Mouse (Mus musculus) lung, embryonic 16.5 days (tissue): Measurements from ENCODE around the gene Plekha7. TPM values are rescaled to one million over a fixed set of nuclear protein-coding genes. Genes with fewer than 3 reads are reported as not detected.

Experiments used
- ATAC-seq: fragments of 200-750 bp; cut with Nextera tagmentation; 2 replicates; pipeline ENCODE4 v1.8.0; 2017; ENCODE audit warnings: low read depth, mild to moderate bottlenecking, moderate library complexity
- H3K27ac ChIP-seq: fragments of 300-500 bp; sonication (generic); 2 replicates; pipeline ENCODE4 v1.5.1; 2014; ENCODE audit warnings: mild to moderate bottlenecking, control low read depth, low read length
- H3K27me3 ChIP-seq: fragments of 300-500 bp; sonication (generic); 2 replicates; pipeline ENCODE4 v1.6.1; 2014; ENCODE audit warnings: low read depth, low read length, mixed read lengths; ENCODE audit not compliant: control insufficient read depth, insufficient read depth
- H3K36me3 ChIP-seq: fragments of 300-500 bp; sonication (generic); 2 replicates; pipeline ENCODE4 v1.6.1; 2014; ENCODE audit warnings: low read length; ENCODE audit not compliant: control insufficient read depth, insufficient read depth
- H3K4me1 ChIP-seq: fragments of 300-500 bp; sonication (generic); replicated peaks from 2 replicates; pipeline ENCODE4 v1.6.1; 2014; ENCODE audit warnings: low read length, mixed read lengths; ENCODE audit not compliant: control insufficient read depth, insufficient read depth
- H3K4me2 ChIP-seq: fragments of 300-500 bp; sonication (generic); 2 replicates; pipeline ENCODE4 v1.6.1; 2014; ENCODE audit warnings: low read depth, low read length, control low read depth
- H3K4me3 ChIP-seq: fragments of 300-500 bp; sonication (generic); 2 replicates; pipeline ENCODE4 v1.5.1; 2014; ENCODE audit warnings: mild to moderate bottlenecking, low read length, control low read depth
- H3K9ac ChIP-seq: fragments of 300-500 bp; sonication (generic); 2 replicates; pipeline ENCODE4 v1.6.1; 2014; ENCODE audit warnings: low read length, control low read depth
- H3K9me3 ChIP-seq: fragments of 300-500 bp; sonication (generic); 2 replicates; pipeline ENCODE4 v1.6.1; 2016; ENCODE audit warnings: low read length; ENCODE audit not compliant: control insufficient read depth
- WGBS: fragments of 180-500 bp; shearing (Covaris S2); extraction: QIAGEN DNeasy Blood & Tissue Kit; methylation state at CpG from one replicate; pipeline ENCODE4 v1.1.7; 2014; 5-methylcytosine and 5-hydroxymethylcytosine counted together
- polyA plus RNA-seq: library from polyadenylated mRNA; unstranded; fragments of >200 nt; fragmentation: Nextera tagmentation; extraction: Ambion mirVana; gene quantifications from 2 replicates; pipeline ENCODE4 v1.2.1, GENCODE M21; 2015

Plekha7 gene
- polyA plus RNA-seq, 1 experiment from 2014 or later = 10.9 TPM

- 84% methylated on average over 10 of the region's 10 CpGs for WGBS
- no peak for ATAC-seq
- no peak overlapping the region for H3K4me2 ChIP-seq
- H3K27ac ChIP-seq = no peak overlapping the region
- no peaks in the 10 kb centered on the region for H3K36me3 ChIP-seq
- no peak overlapping the region for H3K4me3 ChIP-seq
- H3K4me1 ChIP-seq = peaks cover 2% of the 10 kb centered on the region; the same call in 1 of the 2 replicates
- H3K9me3 ChIP-seq = no peaks in the 10 kb centered on the region
- no peak overlapping the region for H3K9ac ChIP-seq
- no peaks in the 10 kb centered on the region for H3K27me3 ChIP-seq
Measured at GRCm38 (mm10) chr7:116129374-116129773, 178.8 kb downstream of the Plekha7 start.

GRCm38 (mm10) chr7:116128286-116128685 lies 179.9 kb downstream of the Plekha7 start:
- Histone ChIP-seq H3K9me3 (no peaks in the 10 kb centered on the region), H3K36me3 (no peaks in the 10 kb centered on the region), H3K27me3 (no peaks in the 10 kb centered on the region), H3K4me2 (no peak overlapping the region), H3K27ac (no peak overlapping the region), H3K4me1 (no peaks in the 10 kb centered on the region), H3K4me3 (no peak overlapping the region), H3K9ac (no peak overlapping the region)
- no peak for ATAC-seq
- 92% methylated on average over 8 of the region's 8 CpGs for WGBS

- Histone ChIP-seq H3K9me3 (no peaks in the 10 kb centered on the region), H3K4me2 (no peak overlapping the region), H3K27ac (no peak overlapping the region), H3K9ac (no peak overlapping the region), H3K36me3 (no peaks in the 10 kb centered on the region), H3K27me3 (no peaks in the 10 kb centered on the region), H3K4me3 (no peak overlapping the region), H3K4me1 (no peaks in the 10 kb centered on the region)
- ATAC-seq = no peak
- 66% methylated on average over 2 of the region's 2 CpGs for WGBS
Measured at GRCm38 (mm10) chr7:116127052-116127451, 181.1 kb downstream of the Plekha7 start.

GRCm38 (mm10) chr7:116125671-116126070 lies 182.5 kb downstream of the Plekha7 start:
- Histone ChIP-seq H3K4me2 (no peak overlapping the region), H3K27ac (no peak overlapping the region), H3K36me3 (no peaks in the 10 kb centered on the region), H3K27me3 (no peaks in the 10 kb centered on the region), H3K9me3 (no peaks in the 10 kb centered on the region), H3K9ac (no peak overlapping the region), H3K4me3 (no peak overlapping the region), H3K4me1 (no peaks in the 10 kb centered on the region)
- ATAC-seq = no peak
- 74% methylated on average over 7 of the region's 7 CpGs for WGBS

- WGBS = 89% methylated on average over 12 of the region's 12 CpGs
- no peaks in the 10 kb centered on the region for H3K27me3 ChIP-seq
- H3K9me3 ChIP-seq = 0 out of 2 replicates have a peak, but pooled peaks cover 3% of the 10 kb centered on the region
- no peak overlapping the region for H3K27ac ChIP-seq
- H3K36me3 ChIP-seq = no peaks in the 10 kb centered on the region
- H3K4me2 ChIP-seq = no peak overlapping the region
- H3K4me3 ChIP-seq = no peak overlapping the region
- no peak for ATAC-seq
- no peaks in the 10 kb centered on the region for H3K4me1 ChIP-seq
- H3K9ac ChIP-seq = no peak overlapping the region
Measured at GRCm38 (mm10) chr7:116124057-116124456, 184.1 kb downstream of the Plekha7 start.

- Histone ChIP-seq H3K4me3 (no peak overlapping the region), H3K4me1 (no peaks in the 10 kb centered on the region), H3K36me3 (no peaks in the 10 kb centered on the region), H3K9ac (no peak overlapping the region), H3K4me2 (no peak overlapping the region), H3K27ac (no peak overlapping the region), H3K27me3 (no peaks in the 10 kb centered on the region), H3K9me3 (0 out of 2 replicates have a peak, but pooled peaks cover 3% of the 10 kb centered on the region)
- 74% methylated on average over 2 of the region's 2 CpGs for WGBS
- ATAC-seq = no peak
Measured at GRCm38 (mm10) chr7:116123597-116123985, 184.6 kb downstream of the Plekha7 start.

GRCm38 (mm10) chr7:116122981-116123596 lies 185.1 kb downstream of the Plekha7 start:
- Histone ChIP-seq H3K9ac (no peak overlapping the region), H3K4me2 (no peak overlapping the region), H3K4me1 (no peaks in the 10 kb centered on the region), H3K36me3 (no peaks in the 10 kb centered on the region), H3K4me3 (no peak overlapping the region), H3K9me3 (0 out of 2 replicates have a peak, but pooled peaks cover 3% of the 10 kb centered on the region), H3K27me3 (no peaks in the 10 kb centered on the region), H3K27ac (no peak overlapping the region)
- WGBS = 49% methylated on average over 13 of the region's 13 CpGs
- peak; percentile 51; the same call in 1 of the 2 replicates for ATAC-seq

- no peak overlapping the region for H3K27ac ChIP-seq
- H3K9ac ChIP-seq = no peak overlapping the region
- H3K4me1 ChIP-seq = no peaks in the 10 kb centered on the region
- WGBS = 50% methylated on average over 11 of the region's 11 CpGs
- H3K4me3 ChIP-seq = no peak overlapping the region
- 0 out of 2 replicates have a peak, but pooled peaks cover 3% of the 10 kb centered on the region for H3K9me3 ChIP-seq
- ATAC-seq = no peak
- no peaks in the 10 kb centered on the region for H3K27me3 ChIP-seq
- H3K4me2 ChIP-seq = no peak overlapping the region
- H3K36me3 ChIP-seq = no peaks in the 10 kb centered on the region
Measured at GRCm38 (mm10) chr7:116121202-116121601, 187.0 kb downstream of the Plekha7 start.

GRCm38 (mm10) chr7:116120737-116121136 lies 187.4 kb downstream of the Plekha7 start:
- Histone ChIP-seq H3K4me1 (no peaks in the 10 kb centered on the region), H3K4me2 (no peak overlapping the region), H3K36me3 (no peaks in the 10 kb centered on the region), H3K4me3 (no peak overlapping the region), H3K27me3 (no peaks in the 10 kb centered on the region), H3K9me3 (0 out of 2 replicates have a peak, but pooled peaks cover 3% of the 10 kb centered on the region), H3K9ac (no peak overlapping the region), H3K27ac (no peak overlapping the region)
- ATAC-seq = no peak
- 71% methylated on average over 4 of the region's 4 CpGs for WGBS
